Mouse (Mus musculus): ENCODE results near the gene Gpc6.

DNA sequence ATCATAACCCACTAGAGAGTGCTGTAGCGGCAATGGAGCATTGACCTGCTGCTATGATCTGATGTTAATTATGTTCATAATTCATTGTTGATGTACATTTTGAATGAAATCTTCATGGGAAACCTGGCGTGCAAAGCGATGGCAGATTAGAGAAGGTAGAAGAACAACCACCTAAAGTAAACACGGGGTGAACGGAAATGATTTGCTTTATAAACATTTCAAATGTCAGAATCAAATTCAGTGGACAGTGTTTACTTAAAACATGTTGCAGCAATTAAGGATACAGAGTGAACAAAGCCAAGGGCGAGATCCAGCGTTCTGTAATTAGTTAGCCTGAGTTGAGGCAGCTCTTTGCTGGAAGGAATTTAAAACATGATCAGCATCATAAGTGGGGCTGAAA is 426.2 kb downstream of the Gpc6 start:
- TF ChIP-seq CTCF (IDR thresholded peaks at IDR 0.05; ENCODE audit: borderline replicate concordance, insufficient read depth, low read length) (no peak), POLR2A (IDR thresholded peaks at IDR 0.05; ENCODE audit: low read depth, low read length) (no peak)
